In genomic region chr17:27505221-27505881, GRCm38 (mm10) we compare ENCODE assay signal across 11 mouse cellular contexts. TPM values are rescaled to one million over a fixed set of nuclear protein-coding genes. Genes with fewer than 3 reads are reported as not detected.
A peak's percentile ranks its signal among the peaks of the same experiment; 100 is the strongest.
DNase-seq lines count a peak whose midpoint lies in the region; ATAC-seq and TF ChIP-seq lines count a peak whose summit lies in the region.
"Had no signal": no experiment of that assay in that cellular context is flagged by ENCODE, and none has a peak within 500 bp of the region (broad histone marks: within the 10 kb centered on the region; RNA-seq: fewer than 3 reads in every experiment).

No protein-coding gene starts in this region.

- no peak overlapping the region for H3K4me2 ChIP-seq in lung, embryonic 14.5 days
- H3K4me2 ChIP-seq in neural tube, embryonic 12.5 days (replicated peaks): no peak overlapping the region

- H3K9me3 ChIP-seq in lung, embryonic 14.5 days (ENCODE audit: low read depth, low read length): no peaks in the 10 kb centered on the region
- no peaks in the 10 kb centered on the region for H3K9me3 ChIP-seq in neural tube, embryonic 12.5 days

- H3K27me3 ChIP-seq in lung, embryonic 14.5 days (ENCODE audit: insufficient read depth, low read length): peaks cover 40% of the 10 kb centered on the region
- peaks cover 20% of the 10 kb centered on the region; the same call in 1 of the 2 replicates for H3K27me3 ChIP-seq in neural tube, embryonic 12.5 days (replicated peaks)

- DNase-seq in lung, embryonic 14.5 days: peak; percentile 71
- no peak for DNase-seq in lung, postnatal 14 days
- peak; percentile 51 for DNase-seq in embryo, embryonic 11.5 days (ENCODE audit: low read depth, low spot score)
- DNase-seq in forelimb bud, embryonic 11.5 days (ENCODE audit: low read depth, low spot score): peak; percentile 80
- no peak for DNase-seq in thymus, adult 18-20 months
- DNase-seq in right cerebral cortex, postnatal 14 days: no peak
- DNase-seq: heart, adult 11 months; lung, postnatal 36 days; thymus, postnatal 36 days had no signal

- WGBS in lung, embryonic 14.5 days: 19% methylated on average over 10 of the region's 10 CpGs
- WGBS in neural tube, embryonic 12.5 days: 18% methylated on average over 10 of the region's 10 CpGs

- no peak overlapping the region for H3K27ac ChIP-seq in lung, embryonic 14.5 days (ENCODE audit: low read depth)
- 0 out of 2 replicates have a peak overlapping the region, but pooled peaks have one; percentile 4 for H3K27ac ChIP-seq in neural tube, embryonic 12.5 days
- H3K27ac ChIP-seq: layer of hippocampus, adult 2 months had no signal

- H3K4me3 ChIP-seq in lung, embryonic 14.5 days (ENCODE audit: low read depth, low read length): no peak overlapping the region
- no peak overlapping the region for H3K4me3 ChIP-seq in neural tube, embryonic 12.5 days
- H3K4me3 ChIP-seq: layer of hippocampus, adult 2 months had no signal

- no peak for TF ChIP-seq CTCF in lung, embryonic 14.5 days (IDR thresholded peaks at IDR 0.05; ENCODE audit: low read depth)

- H3K36me3 ChIP-seq in lung, embryonic 14.5 days (ENCODE audit: insufficient read depth): no peaks in the 10 kb centered on the region
- H3K36me3 ChIP-seq in neural tube, embryonic 12.5 days: no peaks in the 10 kb centered on the region

- peak; percentile 89 for ATAC-seq in lung, embryonic 14.5 days (ENCODE audit: insufficient read depth)
- ATAC-seq in neural tube, embryonic 12.5 days (ENCODE audit: low FRiP score, low read depth): peak; percentile 25; the same call in 1 of the 2 replicates

- H3K4me1 ChIP-seq in lung, embryonic 14.5 days (ENCODE audit: insufficient read depth): no peaks in the 10 kb centered on the region
- H3K4me1 ChIP-seq in neural tube, embryonic 12.5 days: peaks cover 68% of the 10 kb centered on the region

- H3K9ac ChIP-seq in lung, embryonic 14.5 days: no peak overlapping the region
- no peak overlapping the region for H3K9ac ChIP-seq in neural tube, embryonic 12.5 days

RNA-seq across cellular contexts. Expression of gene Grm4, which starts 15.9 kb away (rescaled TPM):
- polyA plus RNA-seq in lung, embryonic 14.5 days (2014; fragmentation: Nextera tagmentation; extraction: Ambion mirVana): 0.05 and 0.11 TPM in 2 replicates
- 2.7 and 3.4 TPM in 2 replicates for polyA plus RNA-seq in neural tube, embryonic 12.5 days (2016; fragmentation: Nextera tagmentation; extraction: Ambion mirVana)

RNA-seq across cellular contexts. Expression of gene Hmga1, which starts 50.9 kb away (rescaled TPM):
- polyA plus RNA-seq in lung, embryonic 14.5 days (2014; fragmentation: Nextera tagmentation; extraction: Ambion mirVana): 295 and 329 TPM in 2 replicates
- 196 and 214 TPM in 2 replicates for polyA plus RNA-seq in neural tube, embryonic 12.5 days (2016; fragmentation: Nextera tagmentation; extraction: Ambion mirVana)

Comparison
In these comparisons a context has a peak if more than half of its experiments do, and no peak if none do; other contexts are left out.
1. DNase-seq: peak in lung, embryonic 14.5 days (single experiment), embryo, embryonic 11.5 days (single experiment) and forelimb bud, embryonic 11.5 days (single experiment); none in lung, postnatal 14 days (single experiment), thymus, adult 18-20 months (0 of 2) and right cerebral cortex, postnatal 14 days (single experiment).